Mouse (Mus musculus): ENCODE data around the gene Lrrc36.

Gene Lrrc36

DNA sequence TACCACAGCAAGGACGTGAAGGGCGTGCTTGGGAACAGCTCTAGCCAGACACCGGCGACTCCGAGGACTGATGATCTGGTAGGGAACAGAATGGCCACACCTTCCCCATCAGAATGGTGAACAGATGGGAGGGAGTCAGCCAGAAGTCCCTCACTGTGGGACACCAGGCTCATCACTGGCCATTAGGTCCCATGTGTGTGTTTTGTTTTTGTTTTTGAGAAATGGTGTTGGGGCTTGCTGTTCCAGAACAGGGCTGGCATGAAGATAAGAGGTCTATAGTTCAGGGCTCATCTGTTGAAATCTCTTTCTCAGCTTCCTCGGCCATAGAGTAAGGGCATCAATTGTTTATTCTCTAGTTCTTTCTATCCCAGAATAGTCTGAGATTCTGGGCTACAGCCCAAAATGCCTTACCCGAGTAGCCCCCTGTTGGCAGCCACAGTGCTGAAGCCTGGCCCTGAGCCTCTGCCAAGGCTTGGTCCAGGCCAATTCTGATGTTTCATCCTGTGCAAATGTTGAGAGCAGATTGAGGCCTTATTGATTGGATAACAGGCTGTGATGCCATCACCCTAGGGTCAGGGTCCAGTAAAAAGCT is 53.4 kb downstream of the Lrrc36 start:
- DNase-seq (ENCODE audit: low read depth) = peak; percentile 91

DNA sequence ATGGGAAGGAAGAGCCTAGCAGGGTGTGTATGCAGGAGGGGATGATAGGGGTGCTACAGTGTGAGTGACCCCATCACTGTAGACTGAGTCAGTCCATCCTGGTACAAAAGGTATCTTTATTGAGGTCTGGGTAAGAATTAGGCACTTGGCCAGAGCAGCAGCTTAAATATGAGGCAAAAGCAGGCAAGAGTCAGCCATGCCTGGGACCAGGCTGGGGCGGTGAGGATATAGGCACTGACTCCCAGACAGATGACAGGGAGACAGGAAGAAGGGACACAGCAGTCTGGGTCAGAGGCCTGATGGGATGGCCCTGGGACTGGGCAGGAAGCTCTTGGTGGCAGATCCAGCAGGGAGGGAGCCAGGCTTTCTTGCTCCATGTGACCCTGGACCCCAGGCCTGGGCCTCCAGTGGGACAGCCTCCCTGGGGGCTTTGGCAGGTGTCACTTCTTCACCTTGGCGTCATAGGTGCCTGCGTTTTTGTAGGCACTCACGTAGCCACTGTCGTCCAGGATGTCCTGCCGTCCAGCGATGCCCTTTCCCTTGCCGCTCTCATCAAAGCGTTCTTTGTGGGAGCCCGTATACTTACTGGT is 54.1 kb downstream of the Lrrc36 start:
- no peak for DNase-seq (ENCODE audit: low read depth)

DNA sequence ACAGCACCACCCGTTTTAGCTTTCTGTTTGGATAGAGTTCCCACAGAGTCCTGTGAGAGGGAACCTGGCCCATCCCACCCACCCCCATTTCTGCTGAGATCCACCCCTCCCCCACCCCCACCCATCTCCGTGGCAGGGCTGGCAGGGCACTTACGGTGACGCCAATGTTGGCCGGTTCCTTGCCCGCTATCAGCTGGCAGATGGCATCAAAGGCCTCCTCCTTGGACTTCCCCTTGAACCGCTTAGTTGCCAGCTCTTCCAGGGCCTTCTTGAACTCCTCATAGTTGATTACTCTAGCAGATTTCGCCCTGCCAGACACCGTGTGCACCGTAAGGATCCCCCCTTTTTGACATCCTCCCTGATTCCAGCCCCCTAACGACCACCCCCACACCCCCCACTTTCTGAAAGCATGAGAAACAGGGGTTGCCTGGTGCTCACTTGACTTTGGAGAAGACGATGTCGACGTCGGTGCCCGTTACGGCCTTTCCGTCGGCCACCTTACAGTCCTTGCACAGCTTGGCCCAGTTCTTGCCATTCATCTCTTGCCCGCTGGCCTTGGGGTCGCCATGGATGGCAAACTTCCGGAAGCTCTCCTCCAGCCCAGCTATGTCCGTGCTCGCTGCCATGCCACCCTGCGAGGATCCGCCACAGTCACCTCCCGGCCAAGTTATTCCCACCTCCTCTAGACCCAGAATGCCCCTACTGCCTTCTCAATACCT is 54.8 kb downstream of the Lrrc36 start:
- DNase-seq (ENCODE audit: low read depth) = no peak

DNA sequence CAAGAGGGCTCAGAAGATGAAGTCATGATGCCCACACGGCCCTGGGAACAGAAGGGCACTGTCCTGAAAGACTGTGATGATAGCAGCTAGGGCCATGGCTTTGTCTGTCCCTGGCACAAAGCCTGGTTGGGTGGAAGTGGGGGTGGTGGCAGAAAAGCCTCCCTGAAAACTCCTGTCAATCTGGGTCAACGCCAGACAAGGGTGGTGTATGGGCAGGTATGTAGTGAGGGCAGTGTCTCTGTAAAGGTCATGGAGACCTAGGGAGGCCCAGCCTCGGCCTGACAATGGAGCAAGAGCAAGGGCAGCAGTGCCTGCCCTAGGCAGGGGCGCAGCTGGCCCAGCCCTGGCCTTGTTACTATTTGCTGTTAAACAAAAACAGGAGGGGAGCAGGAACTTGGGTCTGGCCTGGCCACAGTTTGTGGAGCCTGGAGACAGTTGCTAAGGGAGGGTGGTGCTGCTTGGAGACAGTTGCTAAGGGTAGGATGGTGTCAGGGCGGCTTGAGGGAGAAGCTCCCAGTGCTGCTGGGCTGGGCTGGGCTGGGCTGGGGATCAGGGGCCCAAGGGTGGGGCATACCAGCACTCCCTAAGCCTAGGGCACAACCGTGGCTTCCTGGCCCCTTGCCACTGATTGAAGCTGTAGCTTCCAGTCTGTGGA is 55.8 kb downstream of the Lrrc36 start:
- DNase-seq (ENCODE audit: low read depth) = peak; percentile 35

DNA sequence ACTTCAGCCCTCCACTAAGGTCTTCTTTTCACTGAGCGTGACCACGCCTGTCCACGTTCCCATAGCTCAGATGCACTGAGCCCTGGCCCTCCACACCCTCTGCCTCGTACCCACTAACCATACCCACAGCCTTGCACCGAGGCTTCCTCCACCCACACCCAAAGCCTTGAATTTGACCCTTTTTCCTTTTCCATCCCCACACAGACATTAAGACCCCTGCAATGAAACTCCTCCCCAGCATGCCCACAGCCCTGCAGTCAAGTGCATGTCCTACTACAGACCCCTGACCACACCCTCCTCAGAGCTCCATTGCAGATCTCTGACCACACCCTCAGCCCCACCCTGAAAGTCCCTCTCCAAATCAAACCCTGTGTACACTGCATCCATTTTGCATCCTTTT is 56.4 kb downstream of the Lrrc36 start:
- DNase-seq (ENCODE audit: low read depth) = no peak

DNA sequence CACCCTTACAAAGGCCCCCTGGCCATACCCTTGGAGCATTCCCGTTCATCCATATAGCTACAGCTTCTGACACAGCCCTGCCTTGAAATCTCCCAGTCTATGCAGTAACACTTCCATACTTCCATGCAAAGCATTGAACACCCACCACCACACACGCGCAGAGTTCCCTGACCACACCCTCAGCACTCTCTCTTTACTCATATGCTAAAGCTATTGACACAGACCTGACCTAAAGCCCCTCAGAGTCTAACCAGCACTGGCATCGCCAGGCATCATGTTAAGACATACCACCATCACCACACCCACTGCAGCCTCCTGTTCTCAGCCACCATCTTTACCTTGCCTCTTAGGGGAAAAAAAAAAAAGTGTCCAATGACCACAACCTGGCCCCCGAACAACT is 56.9 kb downstream of the Lrrc36 start:
- no peak for DNase-seq (ENCODE audit: low read depth)

DNA sequence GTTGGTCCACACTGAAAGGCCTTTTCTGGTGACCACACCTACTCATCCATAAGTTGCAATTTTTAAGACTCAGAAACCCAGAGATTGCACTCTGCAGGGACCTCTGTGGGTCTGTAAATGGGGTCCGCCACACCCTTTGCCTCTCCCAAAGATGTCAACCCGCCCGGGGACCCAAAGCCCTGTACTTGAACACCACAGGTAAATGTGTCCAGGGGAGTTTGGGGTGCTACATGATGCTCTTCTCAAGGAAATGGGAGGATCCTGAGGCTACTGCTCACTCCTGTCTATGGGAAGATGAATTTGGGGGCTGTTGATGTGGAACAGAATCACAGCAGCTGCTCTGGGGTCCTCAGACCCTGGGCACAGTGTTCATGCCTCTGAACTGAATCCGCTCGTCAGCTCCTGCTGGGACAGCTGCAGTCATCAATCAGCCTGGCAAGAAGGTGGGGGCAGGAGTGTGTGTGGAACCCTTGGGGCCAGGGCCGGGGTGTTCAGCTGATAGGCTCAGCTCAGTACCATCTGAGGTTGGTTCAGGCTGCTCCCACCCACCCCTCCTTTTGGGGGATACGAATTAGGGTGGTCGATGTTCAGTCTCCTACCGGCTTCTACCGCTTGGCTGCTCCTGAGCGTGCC is 57.4 kb downstream of the Lrrc36 start:
- DNase-seq (ENCODE audit: low read depth) = no peak

DNA sequence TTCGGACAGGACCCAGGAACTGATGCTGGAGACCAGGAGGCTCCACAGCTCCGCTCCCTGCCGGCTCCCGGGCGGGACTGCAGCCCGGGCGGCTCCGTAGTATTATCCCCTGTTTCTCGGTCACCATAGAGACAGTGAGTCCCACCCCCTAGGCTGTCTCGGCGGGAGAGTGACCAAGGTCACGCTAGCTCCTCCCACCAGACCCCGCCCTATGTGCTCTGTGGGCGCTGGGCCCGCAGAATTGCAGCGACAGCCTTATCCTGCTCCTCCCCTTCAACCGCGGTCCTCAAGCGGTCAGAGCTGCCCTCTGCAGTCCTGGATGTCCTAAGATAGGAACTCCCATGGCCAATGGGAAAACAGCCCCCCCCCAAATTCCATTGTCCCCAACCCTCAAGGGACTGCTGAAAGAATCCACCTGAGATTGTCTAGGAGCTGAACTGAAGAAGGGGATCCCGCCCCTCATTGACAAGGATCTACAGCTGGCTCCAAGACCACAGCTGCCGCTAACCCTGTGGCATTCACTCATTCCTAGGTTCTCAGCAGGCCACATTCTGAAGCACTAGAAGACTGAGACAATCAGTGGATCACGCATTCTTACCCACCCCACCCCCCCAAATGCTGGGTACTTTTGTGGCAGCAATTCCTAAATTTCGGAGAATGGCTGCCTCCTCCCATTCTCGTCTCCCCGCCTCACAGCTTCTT is 58.1 kb downstream of the Lrrc36 start, which contains the start of gene Tppp3:
Tppp3 (minus strand) TSS at position 213 of the 702 bp plus-strand sequence.
- no peak for DNase-seq (ENCODE audit: low read depth)

DNA sequence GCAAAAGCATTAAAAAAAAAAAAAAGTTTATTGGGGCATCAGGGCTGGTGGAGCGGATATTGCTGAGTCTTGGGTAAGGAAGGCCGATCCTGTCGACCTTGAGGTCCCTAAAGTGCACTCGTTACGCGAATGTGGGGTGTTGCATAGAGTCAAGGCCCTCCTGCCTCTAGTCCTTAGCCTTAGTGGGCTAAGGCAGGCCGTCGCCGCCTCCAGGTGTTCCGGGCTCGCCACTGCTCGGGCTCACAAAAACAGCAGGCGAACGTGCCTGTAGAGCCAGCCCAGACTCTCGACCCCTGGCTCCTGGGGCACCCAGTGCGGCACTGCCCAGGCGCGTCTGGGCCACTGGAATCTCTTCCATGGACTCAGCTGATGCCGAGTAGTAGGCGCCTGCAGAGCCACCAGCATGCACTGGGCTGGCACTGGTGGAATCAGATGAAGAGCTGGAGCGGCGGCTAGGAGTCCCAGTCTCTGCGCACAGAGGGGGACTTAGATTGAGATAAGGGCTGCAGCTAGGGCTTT is 59.1 kb downstream of the Lrrc36 start:
- no peak for DNase-seq (ENCODE audit: low read depth)

DNA sequence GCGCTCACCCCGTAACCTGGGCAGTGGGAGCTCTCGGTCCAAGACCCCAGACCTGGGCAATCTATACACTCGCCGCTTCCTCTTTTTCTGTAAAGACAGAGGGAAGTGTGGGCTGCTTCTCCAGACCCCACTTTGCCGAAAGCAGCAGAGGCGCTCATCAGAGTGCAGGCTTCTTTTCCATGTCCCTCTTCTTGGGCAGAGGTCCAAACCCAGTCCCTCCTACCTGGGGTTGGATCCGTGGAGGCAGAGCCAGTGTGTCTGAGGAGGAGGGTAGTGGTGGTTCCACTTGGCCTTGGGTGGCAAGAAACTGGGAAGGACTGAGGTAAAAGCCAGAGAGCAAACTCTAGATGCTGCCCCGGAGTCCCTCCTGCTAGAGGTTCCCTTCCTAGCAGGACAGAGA is 59.6 kb downstream of the Lrrc36 start:
- no peak for DNase-seq (ENCODE audit: low read depth)

DNA sequence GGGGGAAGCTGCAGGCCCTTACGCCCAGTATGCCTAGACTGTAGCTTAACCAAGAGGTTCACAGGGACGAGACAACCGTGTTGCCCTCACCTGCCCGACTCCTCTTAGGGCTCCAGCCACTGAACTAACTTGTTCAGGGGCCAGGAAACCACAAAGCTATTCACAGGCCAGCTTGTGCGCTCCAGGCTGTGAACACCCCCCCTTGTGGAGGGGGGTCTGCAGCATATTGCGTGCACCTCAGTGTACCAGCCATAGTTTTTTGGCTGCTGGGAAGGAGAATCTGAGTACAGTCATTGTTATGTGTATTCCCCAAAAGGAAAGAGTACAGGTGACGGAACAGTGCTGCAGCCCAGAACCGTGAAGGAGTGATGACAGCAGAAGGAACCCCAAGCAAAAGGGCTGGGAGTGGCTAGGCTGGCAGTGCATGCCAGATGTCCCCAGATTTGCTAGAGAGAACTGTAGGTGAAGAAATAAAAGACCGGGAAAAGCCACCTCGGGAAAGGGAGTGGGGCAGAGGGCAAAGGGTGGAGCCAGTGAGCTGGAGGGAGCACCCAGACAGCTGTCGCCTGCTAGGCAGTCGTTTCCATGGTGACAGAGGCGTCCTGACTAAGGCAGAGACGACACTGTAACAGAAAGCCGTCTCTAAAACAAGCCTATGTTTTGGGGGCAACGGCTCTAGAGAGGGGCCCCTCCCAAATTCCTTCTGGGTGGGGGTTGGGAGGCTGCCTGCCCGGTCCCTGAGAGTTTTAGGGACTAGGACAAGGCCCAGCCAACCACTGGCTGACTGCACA is 60.6 kb downstream of the Lrrc36 start:
- no peak for DNase-seq (ENCODE audit: low read depth)

DNA sequence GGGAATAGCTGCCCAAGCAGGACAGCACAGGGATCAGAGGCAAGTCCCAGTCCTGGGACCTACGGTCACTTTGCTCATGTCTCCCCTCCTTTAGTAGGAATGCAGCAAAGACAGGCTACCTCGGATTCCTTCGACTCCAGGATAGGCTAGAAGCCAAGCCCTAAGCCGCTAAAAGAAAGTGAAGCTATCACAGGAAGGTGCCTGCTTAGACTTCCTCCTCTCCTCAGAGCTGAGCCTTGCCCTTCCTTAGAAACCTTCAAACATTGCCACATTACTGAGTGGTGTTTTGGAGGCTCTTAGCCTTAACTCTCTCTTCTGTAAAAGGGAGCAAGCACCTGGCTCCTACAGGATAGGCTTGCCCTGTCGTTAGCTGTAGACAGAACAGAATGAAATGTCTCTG is 61.3 kb downstream of the Lrrc36 start:
- DNase-seq (ENCODE audit: low read depth) = no peak

DNA sequence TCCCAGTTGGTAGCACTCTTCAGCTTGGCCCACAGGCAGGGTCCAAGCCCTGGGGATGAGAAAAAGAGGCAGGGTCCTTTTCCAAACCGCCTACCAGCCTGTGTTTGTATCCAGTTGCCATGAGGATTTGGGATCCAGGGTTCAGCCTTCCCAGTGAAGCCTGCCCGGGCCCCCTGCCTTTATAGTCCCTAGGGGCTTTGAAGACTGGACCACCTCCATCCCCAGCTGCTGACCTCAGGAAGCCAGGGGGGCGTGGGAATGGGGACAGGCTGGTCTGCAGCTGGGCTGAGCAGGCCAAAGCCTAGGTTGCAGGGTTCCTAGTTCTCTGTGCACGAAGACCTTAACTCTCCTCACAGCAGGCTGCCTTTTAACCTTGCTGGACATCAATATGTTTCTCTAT is 61.9 kb downstream of the Lrrc36 start:
- no peak for DNase-seq (ENCODE audit: low read depth)

DNA sequence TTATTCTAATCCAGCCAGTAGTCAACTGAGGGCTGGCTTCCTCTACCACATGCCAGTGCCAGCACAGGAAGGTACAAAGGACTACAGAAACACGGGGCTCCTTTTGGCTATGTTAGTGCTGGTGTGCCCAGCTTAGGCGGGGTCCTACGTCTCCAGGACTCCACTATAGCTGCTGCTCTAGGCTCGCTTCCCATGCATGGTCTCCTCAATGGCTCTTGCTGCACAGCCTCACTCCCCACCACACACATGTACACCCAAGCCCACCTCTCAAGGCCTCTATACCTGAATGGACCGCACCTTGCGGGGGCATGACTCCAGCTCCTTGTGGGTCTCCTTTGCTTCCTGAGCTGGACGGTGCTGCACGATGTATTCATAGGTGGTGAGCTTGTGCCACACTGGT is 62.4 kb downstream of the Lrrc36 start:
- DNase-seq (ENCODE audit: low read depth) = no peak

DNA sequence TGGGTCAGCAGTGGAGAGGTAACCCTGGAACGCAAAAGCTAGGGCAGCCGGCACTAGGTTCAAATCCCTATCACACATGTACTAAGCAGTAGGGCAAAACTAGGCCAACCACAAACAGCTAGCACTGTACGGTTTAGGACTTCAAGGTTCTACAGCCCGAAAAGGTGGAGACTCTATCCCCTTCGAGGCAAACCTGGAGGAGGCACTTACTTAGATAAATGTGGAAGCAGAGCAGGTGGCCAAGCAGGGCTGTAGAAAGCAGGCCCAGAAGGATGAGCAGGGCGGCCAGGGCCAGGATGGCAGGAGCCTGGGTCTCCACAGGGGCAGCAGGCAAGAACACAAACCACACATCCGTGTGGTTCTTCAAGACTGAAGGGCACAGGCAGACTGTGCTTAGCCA is 62.8 kb downstream of the Lrrc36 start:
- DNase-seq (ENCODE audit: low read depth) = no peak

DNA sequence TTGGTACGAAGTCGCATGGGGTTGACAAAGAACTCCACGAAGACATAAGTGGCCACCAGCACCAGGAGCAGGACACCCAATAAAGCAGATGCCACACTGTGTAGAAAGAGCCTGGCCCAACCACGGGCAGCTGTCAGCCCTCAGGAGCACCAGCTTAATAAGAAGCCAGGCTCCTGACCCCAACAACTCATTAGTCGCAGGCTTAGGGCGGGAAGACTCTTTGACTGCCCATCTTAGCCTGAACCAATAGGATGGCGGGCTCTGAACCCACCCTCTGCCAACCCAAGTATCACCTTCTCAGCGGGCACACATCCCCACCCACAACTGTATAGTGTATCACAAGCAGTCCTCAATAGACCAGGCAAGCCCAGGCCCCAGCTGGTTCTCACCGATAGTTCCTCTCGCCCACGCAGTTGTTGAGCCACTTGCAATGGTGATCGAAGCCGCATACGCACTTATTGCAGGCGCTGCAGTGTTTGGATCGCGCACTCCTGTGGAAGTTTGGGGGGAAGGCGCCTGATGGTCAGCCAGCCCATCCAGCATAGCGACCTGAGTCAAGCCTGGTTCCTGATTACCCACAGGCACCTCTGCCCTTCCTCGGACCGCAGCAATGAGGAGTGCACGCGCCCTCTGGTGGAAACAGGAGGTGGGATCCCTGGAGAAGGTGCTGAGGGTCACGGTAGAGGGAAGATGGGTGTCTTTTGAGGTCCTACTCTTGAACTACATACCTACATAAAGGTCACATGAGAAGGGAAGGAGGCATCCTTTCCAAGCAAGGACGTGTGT is 63.5 kb downstream of the Lrrc36 start:
- peak; percentile 38 for DNase-seq (ENCODE audit: low read depth)

DNA sequence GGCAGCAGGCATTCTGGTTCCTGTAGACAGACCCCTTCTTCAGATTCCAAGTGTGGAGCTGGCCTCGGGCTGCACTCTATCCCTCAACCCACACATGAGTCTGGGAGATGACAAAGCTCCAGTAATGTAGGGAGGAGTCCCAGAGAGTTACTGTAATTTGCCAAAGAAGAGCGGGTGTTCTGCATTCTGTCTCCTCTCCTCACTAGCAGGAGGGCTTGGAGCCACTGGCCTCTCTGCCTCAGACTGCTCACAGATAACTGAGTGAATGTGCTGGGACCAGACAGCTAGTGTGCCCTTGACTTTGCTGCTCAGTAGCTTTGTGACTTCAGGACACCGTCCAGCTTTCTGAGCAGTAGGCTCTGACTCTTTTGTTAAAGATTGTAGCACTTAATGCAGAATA is 64.4 kb downstream of the Lrrc36 start:
- DNase-seq (ENCODE audit: low read depth) = no peak

DNA sequence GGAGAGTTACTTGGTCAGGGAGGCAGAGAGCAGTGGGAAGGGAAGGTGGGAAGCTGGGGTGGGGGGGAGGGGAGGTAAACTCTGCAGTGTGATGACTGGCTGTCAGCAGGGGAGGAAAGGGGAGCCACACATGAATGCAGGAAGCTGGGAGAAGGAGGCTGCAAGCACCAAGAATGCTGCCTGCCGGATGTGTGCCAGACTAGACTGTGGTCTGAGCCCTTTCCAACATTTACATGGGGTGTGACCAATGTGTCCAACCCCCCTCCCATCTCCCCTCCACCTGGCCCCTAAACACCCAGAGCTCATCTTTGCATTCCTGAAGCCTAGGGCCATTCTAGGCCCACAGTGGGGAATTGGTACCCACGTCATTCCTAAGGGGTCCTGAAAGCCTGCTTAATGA is 67.6 kb downstream of the Lrrc36 start:
- peak; percentile 18 for DNase-seq (ENCODE audit: low read depth)

DNA sequence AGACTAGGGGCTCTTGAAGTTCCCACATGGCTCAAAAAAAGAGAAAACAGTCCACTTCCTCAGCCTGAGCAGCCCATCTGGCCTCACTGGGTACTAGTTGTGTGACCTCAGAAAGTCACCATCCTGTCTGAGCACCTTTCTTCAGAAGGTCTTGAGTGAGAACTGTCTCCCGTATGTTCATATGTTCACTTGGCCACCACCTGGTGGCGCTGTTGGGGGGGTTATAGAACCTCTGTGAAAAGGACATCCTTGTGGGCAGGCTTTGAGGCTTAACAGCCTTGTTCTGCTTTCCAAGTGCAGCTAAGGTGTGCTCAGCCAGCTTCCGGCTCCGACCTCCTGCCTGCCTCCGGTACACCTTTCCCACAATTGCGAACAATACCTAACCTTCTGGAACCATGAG is 68.1 kb downstream of the Lrrc36 start:
- DNase-seq (ENCODE audit: low read depth) = peak; percentile 71

DNA sequence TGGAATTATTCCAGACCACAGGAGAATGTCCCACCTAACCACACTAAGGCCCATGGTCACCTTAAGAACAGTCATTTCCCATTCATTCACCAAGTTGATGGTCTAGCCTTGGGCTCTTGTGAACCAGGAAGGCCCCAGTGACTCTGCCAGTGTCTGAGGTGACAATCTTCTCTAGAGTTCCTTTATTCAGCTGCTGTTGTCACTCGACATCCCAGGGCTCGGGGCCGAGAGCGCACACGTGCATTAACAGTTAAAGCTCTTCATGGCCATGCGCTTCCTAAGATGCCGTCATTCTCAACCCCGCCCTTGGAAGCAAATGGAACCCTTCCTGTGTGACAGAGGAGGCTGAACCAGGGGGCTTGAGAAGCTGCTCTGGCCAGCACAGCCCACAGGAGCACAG is 68.8 kb downstream of the Lrrc36 start:
- no peak for DNase-seq (ENCODE audit: low read depth)
